Mouse (Mus musculus) hindbrain, embryonic 15.5 days (tissue): Measurements from ENCODE around the gene Pheta1. TPM values are rescaled to one million over a fixed set of nuclear protein-coding genes. Genes with fewer than 3 reads are reported as not detected.

Experiments
- microRNA-seq: library from miRNA; unstranded; fragments of <30 nt; microRNA quantifications from one replicate; pipeline ENCODE4, GENCODE M21; 2016
- polyA plus RNA-seq: library from polyadenylated mRNA; unstranded; fragments of >200 nt; fragmentation: Nextera tagmentation; extraction: Ambion mirVana; gene quantifications from 2 replicates; pipeline ENCODE4 v1.2.1, GENCODE M21; 2015

Gene Pheta1
- polyA plus RNA-seq, 1 experiment from 2014 or later: 42.0 TPM

Small RNA genes within 50 kb of the gene (microRNA-seq; reads per million reads assigned to microRNA genes)
- gene Mir7031: not detected

Other genes starting within 250 kb of the Pheta1 start
- gene Acad12, start 230.0 kb upstream of the Pheta1 start, polyA plus RNA-seq: 1.3 and 1.6 TPM in 2 replicates
- gene Acad10, start 188.5 kb upstream of the Pheta1 start, polyA plus RNA-seq: 1.5 and 1.6 TPM in 2 replicates
- 43.1 and 44.6 TPM in 2 replicates for gene Brap, start 188.4 kb upstream of the Pheta1 start, polyA plus RNA-seq
- gene Atxn2, start 137.6 kb upstream of the Pheta1 start, polyA plus RNA-seq: 92.6 and 111 TPM in 2 replicates
- 8.0 TPM in 2 replicates for gene Sh2b3, start 11.3 kb upstream of the Pheta1 start, polyA plus RNA-seq
- 20.7 and 23.3 TPM in 2 replicates for gene Cux2, start 201.1 kb downstream of the Pheta1 start, polyA plus RNA-seq